Mouse (Mus musculus) NIH3T3 (cell line): ENCODE measurements around the gene Tnni3k.

Experiments used
- DNase-seq: peaks from one replicate; pipeline ENCODE4 v3.0.0-alpha.2; 2012; ENCODE audit warnings: low read depth

Gene Tnni3k

DNA sequence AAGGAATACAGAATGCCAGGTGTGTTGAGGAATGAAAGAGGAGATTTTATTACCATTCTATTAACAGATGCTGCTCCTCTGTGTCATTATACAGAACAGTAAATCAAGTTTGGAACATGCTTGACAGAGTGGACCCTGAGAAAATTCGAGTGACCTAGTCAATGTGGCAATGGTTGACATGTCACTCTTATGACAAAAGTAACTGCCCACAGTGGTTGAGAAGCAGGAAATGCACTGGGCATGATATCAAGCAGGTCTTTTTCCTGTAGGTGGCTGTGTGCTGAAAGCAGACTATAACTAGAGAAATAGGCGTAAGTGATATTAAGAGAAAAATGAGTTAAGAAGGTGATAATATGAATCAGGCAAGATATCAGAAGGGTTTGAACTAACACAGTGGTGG, 105.7 kb downstream of the Tnni3k start:
- no peak for DNase-seq

DNA sequence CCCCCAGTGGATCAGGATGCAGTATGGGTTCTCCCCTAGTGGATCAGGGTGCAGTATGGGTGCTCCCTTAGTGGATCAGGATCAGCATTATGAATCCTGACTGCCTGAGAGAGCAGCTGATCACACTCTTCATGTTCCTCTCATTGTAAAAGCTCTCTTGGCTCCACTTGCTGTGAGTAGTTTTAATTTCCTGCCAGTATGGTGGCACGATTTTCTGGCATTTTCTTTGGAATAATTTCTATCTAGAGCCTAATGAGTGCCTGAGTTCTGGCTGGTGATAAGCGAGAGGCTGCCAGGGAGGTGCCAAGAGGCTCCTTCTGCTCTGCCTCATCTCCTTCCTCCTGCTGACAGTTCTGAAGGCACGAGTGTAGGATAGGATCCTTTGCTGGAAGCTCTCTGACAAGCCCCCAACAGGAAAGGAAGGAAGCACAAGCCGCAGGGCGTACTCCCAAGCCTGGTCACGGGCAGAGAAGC, 109.5 kb downstream of the Tnni3k start:
- DNase-seq = no peak

DNA sequence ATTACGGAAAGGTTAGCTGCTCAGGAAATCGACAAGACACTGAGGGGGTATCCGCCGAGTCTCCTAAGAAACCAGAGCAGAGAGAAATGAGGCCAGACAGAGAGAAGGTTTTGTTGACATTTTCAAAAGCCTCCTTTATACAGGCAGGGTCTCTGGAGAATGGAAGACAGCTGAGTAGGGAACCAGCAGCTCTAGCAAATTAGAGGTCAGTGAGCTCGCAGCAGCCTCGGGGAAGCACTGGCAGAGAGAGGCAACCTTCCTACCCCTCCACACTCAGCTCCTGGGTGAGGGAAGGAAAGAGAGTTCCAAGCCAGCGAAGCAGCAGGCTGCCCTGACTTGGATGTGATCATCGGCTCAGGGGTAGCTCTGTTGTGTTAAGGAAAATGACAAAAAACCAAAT, 127.5 kb downstream of the Tnni3k start:
- DNase-seq = no peak

DNA sequence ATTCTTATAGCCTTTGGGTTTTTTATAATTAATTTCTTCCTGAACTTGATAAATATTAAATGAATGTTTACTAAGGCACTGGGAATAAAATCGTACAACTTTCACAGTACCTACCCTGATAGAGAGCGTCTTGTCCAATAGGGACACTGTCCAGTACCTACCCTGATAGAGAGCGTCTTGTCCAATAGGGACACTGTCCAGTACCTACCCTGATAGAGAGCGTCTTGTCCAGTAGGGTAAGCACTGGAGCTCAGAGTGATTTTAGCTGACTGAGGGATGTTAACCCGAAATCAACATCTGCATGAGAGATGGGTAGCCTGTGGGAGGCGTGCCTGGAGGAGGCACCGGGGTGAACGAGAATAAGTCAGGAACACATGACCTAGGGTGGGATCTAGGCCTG, 130.3 kb downstream of the Tnni3k start:
- no peak for DNase-seq

DNA sequence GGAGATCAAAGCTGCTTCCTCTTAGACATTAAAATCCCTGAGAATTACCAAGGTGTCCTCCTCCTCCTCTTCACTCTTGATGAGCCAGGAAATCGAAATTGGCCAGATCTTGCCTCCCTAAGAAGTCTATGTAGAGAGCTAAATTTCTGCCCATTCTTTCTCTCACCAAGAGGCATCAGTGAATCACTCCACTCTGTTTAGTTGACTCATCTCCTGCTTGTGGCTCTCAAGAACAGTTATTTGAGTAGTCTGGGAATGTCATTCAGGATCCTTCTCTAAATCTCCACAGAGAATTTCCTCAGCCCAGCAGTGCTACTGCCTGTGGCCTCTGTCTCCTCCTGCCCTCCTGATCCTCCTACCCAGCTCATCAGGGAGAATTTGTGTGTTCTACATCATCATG, 139.6 kb downstream of the Tnni3k start:
- peak; percentile 56 for DNase-seq

DNA sequence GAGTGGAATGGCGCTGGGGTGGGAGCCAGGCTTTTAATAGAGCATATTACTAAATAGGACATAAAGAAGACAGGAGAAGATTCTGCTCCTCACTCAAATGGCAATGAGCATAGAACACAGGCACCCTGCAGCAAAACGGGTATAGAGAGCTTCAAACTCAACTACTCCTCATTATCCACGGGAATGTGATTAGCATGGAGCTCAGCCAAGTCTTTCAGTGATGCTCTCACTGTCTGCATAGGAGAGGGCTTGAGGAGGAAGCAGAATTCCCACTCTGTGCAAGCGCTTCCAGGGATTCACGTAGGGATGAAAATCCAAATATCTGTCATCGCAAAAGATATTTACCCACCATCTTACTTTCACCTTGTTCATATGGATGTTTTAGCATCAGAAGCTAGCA, 141.6 kb downstream of the Tnni3k start:
- no peak for DNase-seq

DNA sequence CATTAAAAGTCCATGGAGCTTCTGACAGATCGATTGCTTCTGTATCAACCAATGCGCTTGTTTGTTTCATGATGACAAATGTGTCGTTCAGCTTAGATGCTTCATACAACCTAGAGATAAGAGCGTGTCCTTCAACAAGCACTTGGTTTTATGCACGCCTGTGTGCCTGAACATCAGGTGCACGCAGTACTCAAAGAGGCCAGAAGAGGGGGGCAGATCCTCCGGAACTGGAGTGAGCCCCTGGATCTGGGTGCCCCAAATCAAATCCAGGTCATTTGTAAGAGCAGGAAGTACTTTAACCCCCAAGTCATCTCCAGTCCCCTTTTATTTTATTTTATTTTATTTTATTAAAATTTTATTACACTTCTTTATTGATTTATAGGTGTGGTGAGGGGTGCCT, 158.5 kb downstream of the Tnni3k start:
- DNase-seq = peak; percentile 27

DNA sequence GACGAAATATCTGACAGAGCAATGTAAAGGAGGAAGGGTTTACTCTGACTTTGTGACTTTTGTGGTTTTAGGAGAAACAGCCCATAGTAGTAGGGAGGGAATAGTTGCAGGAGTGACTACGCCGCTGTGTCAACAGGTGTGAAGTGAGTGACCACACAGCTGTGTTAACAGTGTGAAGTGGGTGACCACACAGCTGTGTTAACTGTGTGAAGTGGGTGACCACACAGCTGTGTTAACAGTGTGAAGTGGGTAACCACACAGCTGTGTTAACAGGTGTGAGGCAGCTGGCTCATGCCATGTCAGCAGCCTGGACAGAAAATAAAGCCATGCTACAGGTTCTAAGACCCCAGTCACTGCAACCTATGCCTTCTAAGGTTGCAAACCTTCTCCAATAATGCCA, 162.0 kb downstream of the Tnni3k start:
- no peak for DNase-seq

DNA sequence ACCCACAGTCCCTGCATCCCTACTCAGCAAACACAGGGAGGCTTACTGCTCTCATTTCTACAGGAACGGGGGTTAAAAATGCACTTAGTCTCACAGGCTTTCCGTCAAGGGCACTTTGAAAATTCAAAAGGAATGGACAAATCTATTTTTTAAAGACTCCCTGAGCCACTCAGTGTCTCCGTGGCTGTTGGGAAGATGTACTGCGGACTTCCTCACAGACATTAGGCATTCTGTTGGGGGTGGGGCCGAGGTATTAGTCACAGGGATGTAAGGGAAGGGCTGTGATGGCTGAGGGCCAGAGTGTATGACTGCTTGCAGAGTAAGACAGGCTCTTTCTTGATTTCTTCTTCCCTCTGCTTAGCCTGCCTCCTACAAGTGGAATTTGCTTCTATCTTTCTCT, 169.8 kb downstream of the Tnni3k start:
- DNase-seq = peak; percentile 97

DNA sequence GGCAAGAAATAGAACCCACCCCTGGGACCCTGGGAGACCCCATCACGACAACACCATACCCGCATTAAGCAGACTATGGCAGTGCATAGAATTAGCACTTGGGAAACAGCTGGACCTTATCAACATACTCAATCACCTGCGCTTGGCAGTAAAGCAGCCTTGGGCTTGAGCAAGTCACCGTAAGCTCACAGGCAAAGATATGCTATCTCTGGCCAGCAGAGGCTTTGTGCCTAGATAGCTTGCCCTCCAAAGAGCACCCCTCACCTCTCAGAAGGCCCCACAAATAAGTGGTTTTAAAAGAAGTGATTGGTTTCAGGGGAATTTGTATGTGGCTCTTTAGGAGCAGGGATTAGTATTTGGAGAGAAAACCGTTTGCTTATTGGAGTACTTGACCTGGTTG, 170.2 kb downstream of the Tnni3k start:
- DNase-seq = no peak

DNA sequence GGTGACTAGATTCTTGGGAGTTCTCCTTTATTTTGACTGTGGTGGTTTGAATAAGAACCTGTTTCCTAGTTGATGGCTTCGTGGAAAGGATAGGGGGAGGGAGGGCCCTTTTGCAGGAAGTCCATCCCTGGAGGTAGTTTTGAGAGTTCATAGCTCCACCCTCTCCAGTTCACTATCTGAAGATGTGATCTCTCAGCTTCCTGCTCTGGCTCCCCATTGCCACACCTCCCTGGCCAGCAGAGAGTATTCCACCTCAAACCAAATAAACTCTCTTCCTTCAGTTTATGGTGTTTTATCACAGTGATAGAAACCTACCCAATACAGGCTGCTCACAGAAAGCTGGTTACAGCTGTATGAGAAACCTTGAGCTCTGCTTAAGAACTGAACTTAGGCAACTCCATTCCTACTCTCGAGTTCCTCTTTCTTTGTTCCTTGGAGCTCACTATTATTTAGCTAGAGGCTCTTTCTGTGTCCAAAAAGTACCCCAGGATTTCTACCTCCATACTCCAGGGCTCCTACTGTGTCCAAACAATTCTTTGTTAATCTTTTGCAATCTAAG, 173.7 kb downstream of the Tnni3k start:
- no peak for DNase-seq

DNA sequence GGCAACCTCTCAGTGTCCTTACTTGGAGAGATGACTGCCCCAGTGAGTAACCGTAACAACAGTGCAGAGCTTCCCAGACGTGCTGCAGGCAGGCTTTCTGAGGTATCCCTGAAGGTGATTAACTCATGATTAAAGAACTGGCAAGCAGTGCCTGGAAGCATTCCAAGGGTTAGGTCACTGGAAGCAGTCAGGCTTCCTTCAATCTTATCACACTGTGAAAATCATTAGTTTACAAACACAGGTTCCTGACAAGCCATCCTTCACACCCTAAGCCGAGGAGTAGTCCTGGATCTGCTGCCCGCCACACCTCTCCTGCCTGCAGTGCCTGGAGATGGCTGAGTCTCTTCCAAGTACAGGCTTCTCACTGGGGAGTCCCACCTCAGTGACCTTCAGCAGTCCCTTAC, 174.7 kb downstream of the Tnni3k start:
- peak; percentile 30 for DNase-seq

DNA sequence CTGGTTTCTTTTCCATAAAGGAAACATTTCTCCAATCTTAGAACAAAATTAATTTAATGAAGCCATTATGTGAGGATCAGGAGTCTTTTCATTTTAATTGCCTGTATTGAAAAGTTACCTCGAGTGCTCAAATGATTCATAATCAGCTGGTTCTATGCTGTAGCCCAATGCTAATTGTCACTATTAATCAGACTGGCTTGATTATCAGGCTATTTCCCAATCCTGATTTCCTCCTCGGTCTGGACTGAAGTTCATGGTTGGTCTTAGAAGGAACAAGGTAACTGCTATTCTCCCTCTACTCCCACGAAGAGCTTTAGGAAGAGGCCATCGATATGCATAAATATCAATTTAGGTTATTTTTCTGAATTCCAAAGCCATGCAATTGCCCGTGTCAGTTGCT, 175.1 kb downstream of the Tnni3k start:
- no peak for DNase-seq

DNA sequence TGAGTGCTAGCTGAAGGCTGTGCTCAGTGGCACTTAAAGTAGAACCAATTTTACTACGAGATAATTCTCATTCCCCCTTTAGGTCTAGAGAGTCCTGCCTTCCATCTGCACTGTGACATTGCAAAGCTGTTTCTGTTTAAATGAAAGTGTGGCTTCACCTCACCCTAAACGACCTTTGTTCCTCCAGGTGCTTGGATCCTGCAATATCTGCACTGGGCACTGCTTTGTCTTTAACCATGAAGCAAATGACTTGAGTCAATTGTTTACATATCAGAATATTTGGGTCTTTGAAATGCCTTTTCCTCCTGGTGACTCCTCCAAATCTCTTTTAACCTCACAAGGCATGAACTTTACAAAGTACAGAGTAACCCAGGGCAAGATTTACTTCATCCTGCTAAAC, 175.7 kb downstream of the Tnni3k start:
- DNase-seq = no peak

DNA sequence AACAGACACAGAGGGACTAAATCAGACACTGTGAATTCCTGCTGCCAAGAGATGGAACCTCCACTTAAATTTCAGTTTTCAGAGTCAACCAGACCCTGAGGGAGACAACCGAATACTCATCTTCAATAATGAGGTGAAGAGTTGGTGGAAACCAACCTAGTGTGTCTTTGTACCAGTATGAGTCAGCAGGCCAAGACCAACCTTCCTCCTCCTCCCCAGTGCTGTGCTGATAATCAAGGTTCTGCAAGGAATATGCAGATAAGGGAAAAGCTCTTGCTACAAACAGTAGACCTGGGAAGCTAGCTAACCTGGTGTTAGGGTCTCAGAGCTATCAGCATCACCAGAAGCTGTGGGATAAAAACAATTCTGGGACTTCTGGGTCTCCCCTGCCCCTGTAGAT, 176.1 kb downstream of the Tnni3k start:
- no peak for DNase-seq

DNA sequence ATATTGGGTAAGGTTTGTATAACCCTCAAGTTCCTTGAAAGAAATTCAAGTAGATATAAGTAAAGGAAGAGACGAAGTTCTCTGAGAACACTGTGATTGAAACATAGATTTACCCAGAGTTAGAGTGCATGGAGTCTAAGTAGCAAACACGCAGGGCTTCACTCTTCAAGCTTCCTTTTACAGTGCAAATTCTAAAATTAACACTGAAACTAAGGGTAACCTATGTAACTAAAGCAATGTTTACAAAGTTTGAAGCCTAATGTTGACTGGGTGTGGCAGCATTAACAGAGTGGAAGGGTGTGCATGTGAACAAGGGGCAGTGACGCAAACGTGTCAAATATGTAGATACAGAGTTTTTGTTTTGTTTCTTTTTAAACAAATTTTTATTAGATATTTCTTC, 186.4 kb downstream of the Tnni3k start:
- DNase-seq = no peak

DNA sequence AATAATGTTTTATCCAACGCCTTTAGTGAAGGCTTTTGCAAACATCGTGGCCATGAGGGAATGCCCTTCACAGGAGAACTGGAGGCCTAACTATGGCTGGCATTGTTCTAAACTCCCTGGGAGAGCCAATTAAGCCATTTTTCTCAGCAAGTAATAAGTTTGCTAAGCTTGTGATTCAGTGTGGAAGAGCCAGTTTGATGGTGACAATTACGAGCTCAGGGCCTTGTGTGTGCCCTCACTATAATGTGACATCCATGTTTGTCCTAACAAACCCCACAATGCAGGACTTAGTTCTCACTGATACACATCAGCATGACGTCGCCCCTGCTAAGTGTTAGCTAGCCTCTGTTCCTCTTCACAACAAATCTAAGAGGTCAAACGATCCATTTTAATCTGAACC, 193.3 kb downstream of the Tnni3k start:
- DNase-seq = no peak

DNA sequence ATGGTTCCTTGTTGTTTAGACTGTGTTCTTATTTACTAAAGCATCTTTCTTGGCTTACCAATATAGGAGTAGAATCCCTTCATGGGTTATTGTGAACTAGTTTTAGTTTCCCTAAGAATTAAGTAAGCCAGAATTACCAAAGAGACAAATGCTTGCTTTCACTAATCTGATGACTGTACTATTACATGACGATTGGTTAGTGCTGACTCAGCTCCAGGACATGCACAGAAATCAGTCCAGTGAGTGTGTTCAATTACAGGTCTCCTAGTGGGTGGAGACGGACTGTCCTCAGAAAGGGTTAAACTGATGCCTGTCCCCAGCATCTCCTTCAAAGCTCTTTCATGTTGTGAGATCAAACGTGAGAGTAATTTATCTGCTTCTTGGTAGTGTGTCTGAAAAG, 195.5 kb downstream of the Tnni3k start:
- peak; percentile 34 for DNase-seq

DNA sequence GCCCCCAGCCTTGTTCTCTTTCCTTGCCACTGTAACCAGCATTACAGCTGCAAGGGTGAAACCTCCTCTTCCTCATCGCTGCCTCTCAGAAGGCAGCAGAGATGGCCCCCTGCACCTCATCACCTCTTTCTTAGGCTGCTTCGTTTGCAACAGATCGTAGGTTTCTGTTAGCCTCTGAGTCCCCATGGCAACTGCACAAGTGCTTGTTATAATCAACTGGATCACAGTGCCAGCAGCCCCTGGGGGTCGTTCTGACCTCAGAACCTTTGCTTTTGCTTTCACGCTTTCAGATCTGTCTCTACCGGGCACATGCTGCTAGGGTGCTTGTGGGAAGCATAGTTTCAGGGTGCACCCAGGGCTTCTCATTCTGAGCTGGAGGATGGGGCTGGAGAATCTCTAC, 201.9 kb downstream of the Tnni3k start:
- DNase-seq = no peak

DNA sequence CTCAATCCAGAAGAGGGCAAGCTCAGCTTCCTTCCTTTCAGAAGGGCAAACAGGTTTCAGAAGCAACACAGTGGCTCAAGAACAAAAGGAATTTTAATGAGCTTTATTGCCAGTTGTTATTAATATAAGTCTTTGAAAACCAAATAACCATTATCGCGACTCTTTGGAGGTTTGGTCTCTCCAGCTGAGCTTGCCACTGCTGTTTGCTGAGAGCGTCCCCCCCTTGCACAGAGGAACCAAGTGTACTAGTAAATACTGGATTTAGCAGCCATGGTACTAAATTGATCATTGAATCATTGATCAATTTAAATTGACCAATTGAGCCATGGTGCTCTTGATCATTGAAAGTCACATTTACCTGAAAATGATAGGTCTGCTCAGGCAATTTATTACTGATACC, 202.9 kb downstream of the Tnni3k start:
- no peak for DNase-seq

DNA sequence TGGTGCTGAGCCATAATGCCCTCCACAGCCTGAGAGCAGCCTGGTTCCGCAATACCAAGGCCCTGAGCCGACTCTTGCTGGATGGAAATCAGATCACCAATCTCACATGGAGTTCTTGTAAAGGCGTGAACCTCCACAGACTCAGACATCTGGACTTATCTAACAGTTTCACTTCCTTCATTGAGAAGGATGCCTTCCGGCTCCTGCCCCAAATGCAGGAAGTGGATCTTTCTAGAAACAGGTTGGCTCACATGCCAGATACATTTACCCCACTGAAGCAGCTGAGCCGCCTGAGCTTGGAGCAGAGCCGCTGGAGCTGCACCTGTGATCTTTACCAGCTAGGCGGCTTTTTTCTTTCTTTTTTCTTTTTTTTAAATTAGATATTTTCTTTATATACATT, 213.0 kb downstream of the Tnni3k start:
- no peak for DNase-seq

DNA sequence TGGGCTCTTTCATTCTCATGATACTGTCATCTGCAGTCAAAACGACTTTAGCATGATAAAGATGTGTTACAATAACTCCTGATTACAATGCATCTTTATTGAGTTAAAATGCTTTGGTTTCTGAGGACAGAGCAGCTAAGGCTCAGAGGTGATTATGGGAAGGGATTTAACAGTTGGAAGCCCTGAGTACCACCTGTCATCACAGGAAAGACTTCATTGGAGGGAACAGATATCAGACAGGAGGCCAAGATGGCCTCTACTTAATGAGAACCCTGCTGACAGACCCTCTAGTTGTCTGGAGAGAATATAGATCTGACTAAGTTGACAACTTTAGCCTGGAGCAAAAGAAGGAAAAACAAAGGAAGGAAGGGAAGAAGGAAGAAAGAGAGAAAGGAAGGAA, 214.1 kb downstream of the Tnni3k start:
- no peak for DNase-seq

DNA sequence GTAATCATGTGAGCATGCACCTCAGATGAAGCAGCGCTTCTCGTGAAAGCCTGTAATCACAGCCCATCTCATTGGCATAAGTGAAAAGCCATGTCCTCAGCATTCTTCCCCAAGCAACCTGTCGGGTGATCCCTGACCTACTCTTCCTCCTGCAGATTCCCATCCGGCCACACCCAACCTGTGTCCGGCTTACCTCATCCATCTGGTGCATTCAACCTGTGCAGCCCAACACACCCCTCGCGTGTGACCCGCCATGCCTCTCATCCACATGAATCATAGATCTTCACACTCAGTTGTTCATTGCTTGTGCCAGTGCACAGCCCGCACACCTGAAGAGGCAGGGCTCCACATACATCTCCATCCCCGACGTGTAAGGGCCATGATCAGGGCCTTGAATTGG, 217.3 kb downstream of the Tnni3k start:
- DNase-seq = no peak

DNA sequence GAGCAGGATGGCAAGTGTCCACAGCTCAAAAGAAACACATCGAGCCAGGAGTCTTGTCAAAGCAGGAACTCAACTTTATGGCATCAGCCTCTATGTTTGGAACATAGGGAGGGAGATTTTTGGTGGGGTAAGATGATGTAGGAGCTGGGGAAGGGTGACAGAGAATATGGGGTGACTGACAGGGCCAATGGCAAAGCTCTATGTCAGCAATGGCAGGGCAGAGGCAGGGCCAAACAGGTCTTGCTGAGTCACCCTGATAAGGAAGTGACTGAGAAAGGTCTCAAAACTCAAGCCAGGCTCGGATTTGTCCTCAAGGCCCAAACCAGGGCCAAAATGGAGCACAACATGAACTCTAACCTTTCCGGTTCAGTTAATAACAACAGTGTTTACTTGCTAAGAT, 219.1 kb downstream of the Tnni3k start:
- peak; percentile 37 for DNase-seq

DNA sequence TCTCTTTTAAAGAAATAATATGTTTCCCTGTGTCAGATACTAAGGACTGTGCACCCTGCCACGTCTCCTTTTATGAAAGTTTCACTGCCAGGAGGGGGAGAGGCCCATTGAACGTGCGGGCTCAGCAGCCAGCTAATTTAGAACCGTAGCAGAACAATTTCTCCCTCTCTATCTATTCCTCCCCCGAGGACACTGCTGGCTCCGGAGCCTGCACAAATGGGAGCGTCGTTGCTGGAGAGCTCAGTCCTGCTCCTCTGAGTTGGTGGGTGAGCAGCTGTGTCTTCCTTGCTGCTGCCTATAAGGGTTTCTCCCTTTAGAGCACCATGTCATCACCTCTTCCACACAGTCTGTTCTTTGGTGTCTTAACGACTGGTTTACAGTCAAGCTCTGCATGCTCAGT, 220.8 kb downstream of the Tnni3k start:
- no peak for DNase-seq
